Mouse (Mus musculus): ENCODE data around the gene Dgki.

- TF ChIP-seq POLR2A (IDR thresholded peaks at IDR 0.05; ENCODE audit: insufficient read depth, low read depth, low read length), result no peak
- no peak for TF ChIP-seq CTCF (IDR thresholded peaks at IDR 0.05; ENCODE audit: insufficient read depth, low read depth, low read length)
Measured at GRCm38 (mm10) chr6:37181961-37182360, 118.0 kb downstream of the Dgki start.
